Mouse (Mus musculus) T-helper 17 cell (primary cell): ENCODE measurements around the gene Gfap.

ENCODE experiments used
- in situ Hi-C, 2 experiments: fragments of 300-600 bp; cut with MboI, MseI; formaldehyde crosslinking; loops; 1 replicate in 1 of 2; 2 replicates in 1 of 2; pipeline ENCODE4 v1.15.1; 2025; ENCODE audit warnings: high pct_unique_total_duplicates in 2 of 2

Gfap gene

DNA sequence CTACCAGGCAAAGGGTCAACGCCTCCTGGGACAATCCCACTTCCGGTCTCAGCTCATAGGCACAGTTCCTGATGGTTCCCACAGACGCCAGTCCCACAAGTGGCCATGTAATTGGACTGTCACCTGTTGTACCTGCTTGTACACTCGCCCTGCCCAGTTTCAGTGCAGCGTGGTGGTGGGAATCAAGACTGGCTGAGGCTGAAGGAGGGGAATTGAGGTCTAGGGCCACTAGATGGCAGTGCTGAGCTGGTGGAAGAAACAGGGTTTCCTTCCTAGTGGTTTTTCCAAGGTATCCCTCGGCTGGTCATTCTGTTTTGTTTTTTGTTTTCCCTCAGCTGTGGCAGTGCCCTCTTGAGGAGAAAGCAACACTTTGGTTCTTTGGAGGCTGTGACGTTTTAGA is at the start of gene Gfap:
Gene Gfap, minus strand, starts transcription at position 150 of the 400 bp plus-strand sequence.
- in situ Hi-C loops: no loop called here

DNA sequence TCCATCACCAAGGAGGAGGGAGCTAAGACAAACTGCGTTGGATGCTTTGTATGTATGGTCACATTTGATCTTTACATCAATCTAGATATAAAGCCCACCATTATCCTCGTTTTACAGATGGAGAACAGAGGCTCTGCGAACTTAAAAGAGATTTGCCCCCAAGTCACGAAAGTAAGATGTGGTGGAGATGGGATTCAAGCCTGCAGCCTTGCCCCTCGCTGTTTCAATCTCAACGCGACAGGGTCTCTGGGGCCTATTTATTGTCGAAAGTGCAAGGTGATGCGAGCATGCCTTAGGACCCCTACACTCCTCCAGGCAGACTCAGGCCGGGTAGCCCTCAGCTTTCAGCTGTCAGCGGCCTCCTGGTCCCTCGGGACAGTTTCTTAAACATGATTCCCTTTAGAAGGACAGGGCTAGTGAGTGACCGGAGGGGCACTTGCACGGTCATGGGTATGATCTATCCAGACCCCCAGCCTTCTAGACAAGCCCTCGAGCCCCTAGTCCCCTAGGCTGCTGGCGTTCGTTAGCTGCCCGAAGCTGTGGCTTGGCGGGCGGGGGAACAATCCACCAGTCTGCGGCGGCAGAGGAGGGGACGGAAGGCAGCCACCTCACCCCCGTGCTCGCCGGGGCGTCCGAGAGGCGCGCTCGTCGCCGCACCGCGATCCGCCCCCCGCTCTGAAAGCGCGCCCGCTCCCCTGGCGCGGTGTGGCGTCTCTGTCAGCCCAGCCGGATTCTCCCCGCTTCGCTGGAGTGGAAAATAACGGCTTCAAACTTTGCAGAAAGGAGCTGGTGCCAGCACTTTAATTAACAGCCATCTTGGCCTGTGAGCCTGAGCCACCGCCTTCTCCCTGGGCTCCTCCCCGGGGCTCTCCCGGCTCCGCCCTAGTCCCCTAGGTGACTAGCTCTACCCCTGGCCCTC is 47.6 kb upstream of the Gfap start:
- in situ Hi-C loops: no loop called here

DNA sequence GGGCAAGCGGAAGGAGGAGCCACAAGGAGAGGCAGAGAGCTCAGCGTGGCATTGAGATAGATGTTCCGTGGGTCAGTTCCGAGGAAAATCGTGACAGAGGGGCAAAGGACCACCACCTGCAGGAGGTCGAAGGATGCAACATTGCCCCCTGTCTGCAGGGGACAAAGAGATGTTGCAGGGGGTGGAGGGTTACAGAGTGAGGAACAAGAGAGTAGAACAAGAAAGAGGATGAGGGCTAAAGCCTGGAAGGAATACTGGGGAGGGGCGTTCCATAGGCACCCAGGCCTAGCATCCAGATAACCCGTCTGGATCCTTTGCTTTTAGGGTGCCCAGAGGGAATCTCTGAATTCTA is 46.3 kb upstream of the Gfap start:
- in situ Hi-C loops: no loop called here

DNA sequence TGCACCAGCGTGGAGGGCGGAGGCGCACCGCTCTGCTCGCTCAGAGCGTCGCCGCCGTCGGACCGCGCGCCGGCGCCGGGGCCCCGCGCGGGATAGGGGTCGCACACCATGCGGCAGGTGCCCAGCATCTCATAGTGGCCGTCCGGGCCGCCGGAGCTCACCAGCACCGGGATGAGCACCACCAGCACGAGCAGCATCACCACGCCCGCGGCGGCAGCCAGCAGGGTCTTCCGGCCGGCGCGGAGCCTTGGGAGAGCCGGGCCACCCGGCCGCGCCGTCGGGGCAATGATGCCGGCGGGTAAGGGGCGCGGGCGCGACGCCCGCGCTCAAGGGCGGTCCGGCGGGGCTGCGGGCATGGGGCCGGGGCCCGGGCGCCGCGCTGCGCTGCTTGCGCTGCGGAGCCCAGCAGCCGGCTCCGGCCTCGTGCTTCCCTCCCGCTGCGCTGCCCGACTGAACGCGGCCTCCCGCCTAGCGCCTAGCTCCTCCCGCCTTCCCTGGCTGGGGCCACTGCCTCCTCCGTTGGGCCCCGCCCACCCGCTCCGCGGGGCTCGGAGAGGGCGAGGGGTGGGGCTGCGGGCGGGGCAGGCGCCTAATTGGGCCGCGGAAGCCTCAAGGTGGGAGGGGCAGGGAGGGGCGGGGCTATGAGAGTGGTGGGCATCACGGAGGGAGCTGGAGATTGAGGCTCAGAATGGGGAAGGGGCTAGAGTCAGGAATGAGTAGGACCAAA is 45.7 kb upstream of the Gfap start, which contains the start of gene C1ql1:
Gene C1ql1, minus strand, starts transcription at position 424 of the 727 bp plus-strand sequence.
- in situ Hi-C loops: no loop called here

DNA sequence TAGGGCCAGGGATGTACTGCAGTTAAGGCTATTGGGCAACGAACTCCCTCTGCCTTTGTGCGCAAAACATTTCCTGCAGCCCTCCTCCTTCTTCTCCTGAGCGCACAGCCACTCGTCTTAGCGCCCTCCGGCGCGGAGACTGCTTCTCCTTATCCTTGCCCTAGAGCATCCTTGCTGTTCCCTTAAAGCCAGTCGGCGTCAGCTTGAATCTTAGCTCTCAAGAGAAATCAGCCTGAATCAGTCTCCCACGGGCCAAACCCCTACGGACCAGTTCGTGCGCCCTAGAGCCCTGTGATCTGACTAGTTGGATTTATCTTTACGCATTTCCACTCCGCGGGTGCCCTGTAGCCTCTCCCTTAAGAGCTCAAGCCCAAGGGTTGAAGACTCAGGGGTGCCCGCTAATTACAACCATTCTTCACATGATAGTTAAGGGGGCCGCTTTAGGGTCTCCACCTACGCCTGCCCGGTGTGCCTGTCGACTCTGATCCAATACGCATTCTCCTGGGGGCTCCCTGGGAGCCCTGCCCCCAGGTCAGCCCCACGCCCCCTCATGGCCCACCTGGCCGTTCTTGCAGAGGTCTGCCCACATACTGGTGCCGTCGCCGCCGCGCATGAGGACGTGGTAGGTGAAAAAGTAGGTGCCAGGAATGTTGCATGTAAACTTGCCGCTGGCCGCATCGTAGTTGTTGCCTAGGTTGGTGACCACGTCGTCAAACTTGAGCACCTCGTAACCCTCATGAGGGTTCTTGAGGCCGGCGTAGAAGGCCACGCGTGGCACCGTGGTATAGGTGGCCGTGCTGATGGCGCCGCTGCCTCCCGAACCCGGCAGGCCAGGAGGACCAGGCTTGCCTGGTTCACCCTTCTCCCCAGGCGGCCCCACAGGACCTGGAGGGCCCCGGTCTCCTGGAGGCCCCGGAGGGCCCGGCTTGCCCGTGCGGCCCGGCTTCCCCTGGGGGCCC is 44.9 kb upstream of the Gfap start:
- in situ Hi-C loops: no loop called here

DNA sequence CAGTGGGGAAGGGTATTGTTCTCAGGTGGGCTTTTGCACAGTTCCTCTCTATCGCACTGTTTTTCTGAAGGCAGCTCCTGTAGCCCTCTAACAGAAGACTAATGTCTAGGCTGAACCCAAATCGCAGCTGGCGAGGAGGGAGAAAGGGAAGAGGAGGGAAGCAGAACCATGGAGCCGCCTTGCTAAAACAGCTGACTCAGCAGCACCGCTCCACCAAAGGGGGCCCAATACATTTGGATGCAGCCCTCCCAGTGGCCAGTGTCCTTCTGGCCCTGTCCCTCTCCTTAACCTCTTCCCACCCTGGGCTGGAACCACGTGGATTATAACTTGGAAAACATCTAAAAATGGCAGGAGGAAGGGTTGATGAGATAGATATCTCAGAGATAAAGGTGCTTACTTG is 40.5 kb upstream of the Gfap start:
- in situ Hi-C loops: no loop called here

DNA sequence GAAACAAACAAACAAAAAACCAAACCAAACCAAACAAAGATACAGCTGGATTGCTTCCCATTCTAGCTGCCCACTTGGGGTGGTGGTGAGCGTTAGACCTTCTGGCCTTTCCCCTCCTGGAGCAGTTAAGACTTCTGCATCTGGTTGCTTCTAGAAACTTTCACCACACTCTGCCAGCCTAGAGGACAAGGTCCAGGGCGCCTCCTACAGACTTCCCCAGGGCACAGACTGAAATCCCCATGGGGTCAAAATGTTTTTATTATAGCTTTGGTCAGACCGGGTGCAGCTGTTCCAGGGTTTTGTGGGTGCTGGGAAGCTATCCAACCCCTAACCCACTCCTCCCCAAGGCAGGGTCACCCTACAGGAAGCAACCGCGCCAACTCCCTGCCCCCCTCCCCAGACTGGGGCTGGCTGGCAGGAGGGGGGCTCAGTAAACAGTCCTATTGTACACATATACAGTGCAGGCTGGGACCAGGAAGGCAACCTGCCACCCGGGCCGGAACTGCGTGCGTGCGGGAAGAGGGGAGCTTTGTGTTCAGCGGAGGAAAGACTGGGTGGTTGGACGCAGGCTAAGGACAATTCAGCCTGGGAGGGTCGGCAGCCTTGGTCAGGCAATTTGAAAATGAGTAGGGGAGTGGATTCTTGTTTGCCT is 38.4 kb upstream of the Gfap start:
- in situ Hi-C loops: no loop called here

DNA sequence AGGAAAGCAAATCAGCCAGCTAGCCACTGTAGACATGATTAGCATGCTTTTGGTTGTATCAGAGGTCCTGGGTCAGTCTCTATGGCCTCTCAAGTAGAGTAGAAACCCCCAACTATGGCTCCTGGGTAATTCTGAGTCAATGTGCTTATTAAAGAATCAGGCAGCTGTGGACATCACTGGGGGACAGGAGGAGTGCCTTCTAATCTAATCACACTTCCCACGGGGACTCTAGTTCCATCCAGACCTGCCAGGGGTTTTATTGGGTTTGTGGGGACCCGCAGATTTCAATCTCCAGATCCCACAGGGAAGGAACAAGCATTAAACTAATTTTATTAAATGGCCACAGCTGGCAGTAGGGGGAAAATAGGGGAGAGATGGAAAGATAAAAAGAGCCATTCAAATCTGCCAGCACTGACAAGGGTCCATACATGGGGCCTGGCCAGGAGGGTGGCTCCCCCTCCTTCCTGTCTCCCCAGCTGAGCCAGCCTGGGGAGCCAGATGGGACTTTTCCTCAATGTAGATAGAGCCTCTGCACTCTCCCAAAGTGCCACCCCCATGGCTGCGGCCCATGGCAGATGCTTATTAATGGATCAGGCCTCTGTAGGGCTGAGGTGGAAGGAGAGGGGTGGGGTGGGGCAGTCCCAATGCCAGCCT is 36.9 kb upstream of the Gfap start:
- in situ Hi-C loops: no loop called here

DNA sequence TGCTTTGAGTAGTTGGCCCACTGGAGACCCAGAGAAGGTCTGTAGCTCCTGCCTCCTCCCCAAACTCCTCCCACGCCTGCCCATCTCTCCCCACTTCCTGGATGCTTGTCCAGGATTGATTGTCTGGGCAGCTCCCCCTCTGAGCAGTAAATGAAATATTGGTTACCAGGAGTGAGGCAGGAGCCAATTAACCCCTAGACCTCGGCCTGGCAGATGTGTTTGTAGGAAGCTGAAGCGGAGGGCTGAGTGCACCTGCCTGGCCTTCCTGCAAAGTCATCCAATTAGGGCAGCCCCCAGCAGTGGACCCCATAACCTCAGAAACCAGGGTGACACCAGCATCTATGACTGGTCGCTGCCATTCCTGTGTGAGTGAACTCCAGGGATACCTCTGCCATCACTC is 35.6 kb upstream of the Gfap start:
- in situ Hi-C loops: no loop called here

DNA sequence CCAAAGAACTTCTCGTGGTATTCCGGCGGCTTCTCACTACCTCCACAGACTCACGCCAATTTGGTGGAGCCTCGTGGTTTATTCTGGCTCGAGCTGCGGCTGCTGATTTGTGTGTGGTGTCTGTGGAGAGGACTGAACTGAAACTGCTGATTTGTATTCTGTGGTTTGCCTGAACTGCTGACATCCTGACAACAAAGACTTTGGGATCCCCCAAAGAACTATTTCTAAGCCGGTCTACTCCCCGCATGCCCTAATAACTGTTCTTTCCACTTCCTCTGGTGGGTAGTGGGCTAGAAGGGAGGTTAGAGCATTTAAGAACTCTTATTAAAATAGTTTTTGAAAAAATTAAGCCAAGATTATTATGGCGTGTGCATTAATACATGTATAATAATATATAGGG is 30.0 kb upstream of the Gfap start:
- in situ Hi-C loops: no loop called here

DNA sequence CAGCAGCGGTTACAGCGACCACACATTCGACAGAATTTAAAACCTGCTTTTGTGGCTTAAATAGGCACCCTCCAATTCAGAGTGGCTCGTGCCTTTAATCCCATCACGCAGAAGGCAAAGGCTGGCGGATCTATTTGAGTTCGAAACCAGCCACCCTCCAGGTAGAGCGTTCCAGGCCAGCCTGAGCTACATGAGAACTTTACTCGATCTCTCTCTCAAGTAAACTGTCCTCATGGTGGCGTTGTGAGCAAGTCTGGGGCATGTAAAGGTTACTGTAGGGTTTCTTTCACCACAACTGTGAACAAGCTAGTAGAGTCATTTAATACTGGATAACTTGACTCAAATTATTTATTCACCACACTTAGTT is 24.6 kb upstream of the Gfap start:
- in situ Hi-C loops: no loop called here

DNA sequence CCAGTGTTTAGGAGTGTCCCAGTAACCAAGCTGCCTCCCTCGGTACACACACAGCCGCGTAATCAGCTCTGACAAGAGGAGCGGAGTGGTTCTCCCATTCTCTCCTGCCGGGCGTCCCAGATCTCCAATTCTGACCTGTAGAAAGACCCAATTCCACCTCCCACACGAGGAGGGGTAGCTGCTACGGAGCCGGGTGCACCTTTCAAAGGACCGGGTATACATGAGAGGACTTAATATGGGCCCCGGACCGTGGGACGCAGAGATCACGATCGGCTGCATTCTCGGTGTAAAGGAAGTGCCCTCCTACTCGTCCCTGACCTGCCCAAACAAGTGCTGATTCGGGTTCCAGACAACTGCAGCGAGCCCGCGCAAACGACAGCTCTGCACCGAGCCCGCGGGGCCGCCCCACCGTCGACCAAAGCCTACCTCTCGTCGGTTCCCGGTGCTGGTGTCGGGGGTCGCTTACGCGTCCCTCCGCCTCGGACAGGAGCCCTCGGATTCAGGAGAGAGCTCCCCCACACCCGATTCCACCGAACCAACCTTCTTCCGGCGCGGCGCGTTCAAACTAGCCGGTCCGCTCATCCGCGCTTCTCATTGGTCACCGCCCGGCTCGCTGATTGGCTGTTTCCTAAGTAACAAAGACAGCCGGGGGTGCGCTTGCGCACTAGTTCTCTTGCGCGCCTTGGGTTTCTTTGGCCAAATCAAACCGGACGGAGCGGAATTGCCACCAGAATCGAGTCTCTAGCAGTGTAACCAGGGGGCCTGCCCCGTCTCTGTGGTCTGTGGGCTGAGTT is 24.0 kb upstream of the Gfap start, which contains the start of gene Kif18b:
Gene Kif18b, minus strand, starts transcription at position 568 of the 794 bp plus-strand sequence.
- in situ Hi-C loops: no loop called here

DNA sequence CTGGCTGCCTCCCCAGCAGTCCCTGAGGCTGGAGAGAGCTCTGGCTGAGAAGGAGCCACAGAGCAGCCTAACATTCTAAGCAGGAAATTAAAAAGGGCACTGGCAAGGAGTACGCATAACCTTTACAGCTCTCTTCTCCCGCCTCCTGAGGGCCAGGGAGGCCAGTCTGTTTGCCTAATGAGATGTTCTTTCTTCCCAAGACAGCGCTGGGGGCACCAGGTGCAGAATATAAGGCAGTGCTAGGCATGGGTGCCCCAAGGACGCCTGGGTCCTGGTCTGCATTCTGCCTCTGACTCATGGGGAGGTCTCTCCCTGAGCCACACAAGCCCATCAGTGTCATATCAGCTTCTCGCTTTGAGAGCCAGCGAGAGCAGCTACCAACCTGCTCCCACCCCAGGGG is 20.8 kb upstream of the Gfap start:
- in situ Hi-C loops: no loop called here

DNA sequence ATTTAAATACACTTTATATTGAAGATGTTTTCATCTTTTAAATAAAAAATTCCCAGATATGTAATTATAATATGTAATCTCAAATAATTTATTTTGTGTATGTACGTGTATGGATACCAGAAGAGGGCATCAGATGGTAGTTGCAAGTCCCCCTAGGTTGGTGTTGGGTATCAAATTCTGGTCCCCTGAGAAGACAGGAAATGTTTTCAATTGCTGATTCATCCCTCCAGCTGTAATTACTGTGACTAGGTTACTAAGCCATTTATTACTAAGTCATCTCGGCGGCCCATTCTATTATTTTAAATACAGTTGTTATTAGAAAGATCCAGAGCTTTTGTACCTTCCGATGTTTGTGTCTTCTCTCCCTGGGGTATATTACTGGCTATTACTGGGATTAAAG is 17.4 kb upstream of the Gfap start:
- in situ Hi-C loops: no loop called here

DNA sequence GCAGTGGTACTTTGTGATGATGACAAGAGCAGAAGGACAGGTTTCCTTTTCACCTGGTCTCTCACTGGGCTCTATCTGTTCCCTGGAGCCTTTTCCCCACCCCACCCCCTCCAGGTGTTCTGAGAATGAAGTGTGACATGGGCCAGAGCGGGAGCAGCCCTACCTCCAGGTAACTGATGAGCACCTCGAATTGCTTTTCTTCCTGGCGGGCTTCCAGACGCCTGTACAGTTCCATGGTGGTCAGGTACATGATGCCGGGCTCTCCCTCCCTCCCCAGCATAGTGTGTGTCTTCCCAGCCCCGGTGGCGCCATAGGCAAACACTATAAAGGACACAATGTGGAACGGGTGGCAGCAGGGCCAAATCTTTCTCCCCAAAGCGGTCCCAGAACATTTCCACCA is 14.7 kb upstream of the Gfap start:
- in situ Hi-C loops: no loop called here

DNA sequence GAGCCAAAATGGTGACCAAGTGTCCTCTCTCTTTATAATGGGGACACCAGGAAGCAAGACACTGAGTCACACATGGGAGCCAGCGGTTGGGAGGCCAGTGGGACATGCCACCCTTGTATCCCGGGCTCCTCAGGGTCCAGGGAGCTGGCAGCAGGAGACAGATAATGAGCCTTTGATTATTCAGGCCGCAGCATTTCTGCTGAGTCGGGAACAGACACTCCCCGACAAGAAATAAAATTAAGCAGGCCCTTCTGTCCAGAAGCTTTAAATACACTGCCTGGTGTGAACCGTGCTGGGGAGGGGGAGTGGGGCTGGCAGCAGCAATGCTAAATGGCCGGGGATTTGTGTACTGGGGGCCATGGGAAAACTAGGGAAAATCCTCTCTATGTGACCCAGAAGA is 10.7 kb upstream of the Gfap start:
- in situ Hi-C loops: no loop called here

DNA sequence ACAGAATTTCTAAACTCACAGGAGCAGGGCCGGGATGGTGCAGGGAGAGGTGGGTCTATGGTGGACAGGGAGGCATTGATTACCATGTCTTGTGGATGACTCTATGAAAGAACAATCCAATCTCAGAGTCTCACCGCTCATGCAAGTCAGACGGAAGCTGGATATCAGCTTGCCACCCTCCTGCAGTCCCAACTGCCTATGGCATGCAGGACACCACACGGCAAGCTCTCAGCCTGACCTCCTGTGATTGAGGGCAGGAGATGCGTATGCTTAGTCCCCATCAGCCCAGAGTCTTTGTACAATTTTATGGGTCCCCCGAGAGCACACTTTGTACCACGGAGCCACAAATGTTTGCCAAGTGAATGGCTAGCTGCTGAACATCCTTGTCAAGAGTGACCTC is 2.9 kb upstream of the Gfap start:
- in situ Hi-C loops: no loop called here

DNA sequence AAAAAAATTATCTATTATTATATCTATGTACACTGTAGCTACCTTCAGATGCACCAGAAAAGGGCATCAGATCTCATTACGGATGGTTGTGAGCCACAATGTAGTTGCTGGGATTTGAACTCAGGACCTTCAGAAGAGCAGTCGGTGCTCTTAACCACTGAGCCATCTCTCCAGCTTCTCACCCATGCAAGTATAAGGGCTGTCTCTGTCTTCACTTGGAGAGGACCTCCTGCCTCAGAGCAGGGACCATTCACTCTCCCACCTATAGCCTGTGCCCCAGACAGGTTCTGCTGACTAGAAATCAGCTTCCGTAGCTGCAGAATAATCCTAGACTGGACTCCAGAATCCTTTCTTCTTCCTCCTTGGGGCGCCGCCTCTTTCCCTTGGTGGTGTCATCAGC is 1.4 kb upstream of the Gfap start:
- in situ Hi-C loops: no loop called here

DNA sequence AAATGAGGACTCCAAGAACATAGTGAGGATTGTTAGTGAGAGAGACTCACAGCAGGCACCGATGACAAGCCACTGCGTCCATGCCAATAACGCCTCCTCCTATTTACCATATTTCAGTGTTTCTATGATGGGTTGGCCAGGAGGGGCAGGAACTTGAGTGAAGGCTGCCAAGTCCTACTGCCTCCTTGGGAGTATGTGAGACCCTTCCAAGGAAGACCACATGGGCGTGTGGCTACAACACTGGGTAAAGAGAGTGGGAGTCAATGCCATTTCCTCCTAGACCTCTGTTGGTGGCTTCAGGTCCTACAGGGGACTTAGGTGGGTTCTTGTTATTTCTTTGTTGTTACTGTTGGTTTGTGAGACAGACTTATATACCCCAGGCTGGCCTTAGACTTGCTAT is 487 bp upstream of the Gfap start:
- in situ Hi-C loops: no loop called here

DNA sequence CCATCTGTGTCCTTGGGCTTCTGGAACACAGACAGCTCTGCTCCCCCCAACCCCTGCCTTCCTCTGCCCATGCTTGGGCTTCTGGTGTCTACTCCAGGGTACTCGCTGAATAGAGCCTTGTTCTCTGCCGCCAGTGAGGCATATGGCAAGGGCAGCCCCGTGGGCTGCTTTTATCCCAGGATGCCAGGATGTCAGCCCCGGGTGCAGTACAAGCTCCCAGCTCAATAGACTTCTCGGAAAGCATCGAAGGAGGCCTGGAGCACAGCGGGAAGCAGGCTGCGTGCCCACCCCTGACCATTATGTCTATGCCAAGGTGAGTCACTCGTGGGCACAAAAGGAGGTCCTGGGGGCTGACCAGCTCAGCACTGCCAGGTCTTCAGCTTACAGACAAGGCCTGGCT is 2.3 kb downstream of the Gfap start:
- in situ Hi-C loops: loop anchor here (5.0 kb wide), 1 partner anchor 94 kb away; no protein-coding TSS in a partner anchor
